Mouse (Mus musculus) adrenal gland, postnatal 14 days (tissue): ENCODE results near the gene Krt35. TPM values are rescaled to one million over a fixed set of nuclear protein-coding genes. Genes with fewer than 3 reads are reported as not detected.

Experiments used
- DNase-seq: peaks from one replicate; pipeline ENCODE4 v3.0.0; 2021; ENCODE audit warnings: mixed read lengths
- long read RNA-seq, 2 experiments: library from polyadenylated mRNA; stranded (forward); transcript quantifications; one replicate each; pipeline ENCODE4 v2.0.0; 2021
- total RNA-seq: library from RNA; stranded (reverse); gene quantifications from 2 replicates; pipeline ENCODE4 v1.2.3, GENCODE M21; 2021

The Krt35 gene
- total RNA-seq: not detected in 2 replicates
- long read RNA-seq, experiment 1: 0 reads
- long read RNA-seq, experiment 2: 0 reads

DNA sequence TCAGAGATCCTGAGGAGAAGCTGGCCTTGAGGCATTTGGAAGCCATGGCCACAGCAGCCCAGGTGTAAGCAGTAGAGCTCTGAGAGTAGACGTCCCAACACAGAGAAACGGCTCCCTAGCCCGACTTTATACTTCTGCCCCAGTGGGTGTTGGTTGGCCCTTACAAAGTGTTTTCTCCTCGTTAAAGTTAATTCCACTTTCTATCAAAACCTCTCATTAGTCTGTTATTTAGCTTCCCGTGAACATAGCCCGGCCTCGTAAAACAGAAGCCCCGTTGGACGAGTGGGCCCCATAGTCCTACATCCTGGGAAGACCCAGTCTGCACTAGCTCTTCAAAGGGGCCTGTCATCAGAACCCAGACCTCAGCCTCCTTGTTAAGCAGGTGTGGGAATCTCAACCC is at the start of gene Krt35:
Gene Krt35, minus strand, starts transcription at position 101 of the 400 bp plus-strand sequence.
- DNase-seq: no peak

DNA sequence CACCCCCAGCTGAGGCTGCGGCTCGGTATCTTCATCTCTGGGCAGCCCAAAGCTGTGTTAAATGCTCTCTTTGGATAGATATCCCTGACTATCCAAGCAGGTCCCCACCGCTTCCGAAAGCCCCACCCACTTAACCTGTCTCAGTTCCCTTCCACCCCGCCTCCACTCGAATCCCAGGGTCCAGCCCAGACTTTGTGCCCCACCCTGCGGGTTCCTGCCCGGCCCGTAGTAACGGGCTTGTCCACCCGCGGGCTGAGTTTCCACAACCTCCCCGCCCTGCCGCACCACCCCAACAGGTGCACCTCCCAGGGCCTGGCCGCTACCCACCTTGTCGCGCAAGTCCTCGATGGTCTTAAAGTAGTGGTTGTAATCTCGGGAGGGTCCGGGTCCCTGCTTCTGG is 49.1 kb upstream of the Krt35 start:
- DNase-seq: no peak

DNA sequence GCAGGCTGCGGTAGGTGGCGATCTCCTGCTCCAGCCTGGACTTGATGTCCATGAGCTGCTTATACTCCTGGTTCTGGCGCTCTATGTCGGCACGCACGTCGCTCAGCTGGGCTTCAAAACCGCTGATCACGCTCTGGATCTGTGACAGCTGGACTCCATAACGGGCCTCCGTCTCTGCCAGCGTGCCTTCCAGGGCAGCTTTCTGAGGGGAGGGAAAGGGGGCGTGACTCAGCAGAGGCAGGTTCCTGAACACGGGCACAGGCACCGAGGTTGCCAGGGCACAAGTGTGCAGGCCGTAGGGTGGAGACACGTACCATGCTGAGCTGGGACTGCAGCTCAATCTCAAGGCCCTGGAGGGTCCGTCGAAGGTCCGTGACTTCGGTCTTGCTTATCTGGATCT is 44.9 kb upstream of the Krt35 start:
- DNase-seq: peak; percentile 14

DNA sequence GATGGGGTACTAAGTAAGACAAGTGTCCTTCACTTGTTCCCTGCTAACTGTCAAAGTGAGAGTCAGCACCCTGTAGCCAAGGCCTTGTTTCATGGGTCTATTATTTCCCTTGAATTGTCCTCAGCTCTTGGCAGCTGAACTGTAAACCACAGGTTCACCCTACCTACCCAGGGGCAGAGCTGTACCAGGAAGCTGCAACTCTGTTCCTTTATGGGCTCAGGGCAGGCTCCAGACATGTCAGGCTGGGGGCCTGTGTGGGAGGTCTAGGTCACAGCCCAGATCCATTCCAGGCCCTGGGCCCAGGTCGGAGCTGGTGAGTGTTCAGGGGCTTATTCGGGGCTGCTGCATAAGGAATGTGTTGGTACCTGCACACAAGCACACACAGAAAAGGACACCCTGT is 43.4 kb upstream of the Krt35 start:
- DNase-seq: no peak

DNA sequence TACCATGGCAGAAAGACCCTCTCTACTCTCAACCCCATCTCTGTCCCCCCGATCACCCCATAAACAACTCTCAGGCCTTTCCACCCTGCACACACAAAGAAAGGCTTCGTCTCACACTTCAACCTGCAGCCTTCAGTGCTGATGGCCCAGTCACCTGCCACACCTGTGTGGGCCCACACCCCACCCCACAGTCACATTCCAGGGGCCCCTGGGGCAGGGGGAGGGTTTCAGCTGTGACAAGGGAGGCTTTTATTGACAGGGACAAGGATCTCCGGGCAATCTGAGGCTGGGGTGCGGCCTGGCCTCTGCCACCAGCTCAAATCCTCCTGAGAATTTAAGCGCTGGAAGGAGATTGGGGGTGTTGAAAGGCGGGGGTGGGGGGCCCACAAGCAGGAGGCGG is 42.8 kb upstream of the Krt35 start:
- no peak for DNase-seq

DNA sequence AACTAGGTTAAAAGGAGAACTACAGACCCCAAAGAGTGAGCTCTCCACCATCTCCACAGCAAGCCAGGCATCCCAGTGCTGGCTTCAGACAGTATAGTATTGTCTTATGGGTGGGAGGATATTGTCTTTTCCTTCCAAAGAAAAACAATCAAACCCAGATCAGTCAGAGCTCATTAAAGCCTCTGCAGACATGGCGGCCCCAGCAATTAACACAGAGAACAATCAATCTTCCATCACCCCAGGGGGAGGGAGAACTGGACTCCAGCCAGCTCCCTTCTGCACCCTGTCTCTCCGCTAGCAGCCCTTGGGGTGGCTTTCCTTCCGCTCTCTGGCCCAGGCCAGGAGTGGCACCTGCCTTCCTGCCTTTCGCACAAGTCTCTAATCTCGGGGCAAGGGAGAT is 41.7 kb upstream of the Krt35 start:
- no peak for DNase-seq

DNA sequence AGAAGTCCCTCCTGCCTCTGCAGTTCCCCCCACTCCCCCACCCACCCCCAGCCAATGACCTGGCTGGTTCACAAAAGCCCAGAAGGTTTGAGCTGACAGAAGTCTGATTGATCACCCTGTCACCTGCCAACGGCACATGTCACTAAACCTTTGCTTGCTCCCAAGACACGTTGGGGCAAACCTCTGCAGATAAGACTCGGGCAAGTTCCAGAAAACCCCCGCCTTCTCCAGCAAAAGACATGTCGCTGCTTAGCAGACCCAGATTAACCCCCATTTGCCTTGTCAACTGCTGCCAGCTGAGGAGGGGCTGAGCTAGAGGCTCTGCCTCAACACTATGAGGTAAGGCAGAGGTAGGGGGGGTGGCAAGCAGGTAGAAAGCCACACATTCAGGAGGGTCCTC is 40.5 kb upstream of the Krt35 start:
- no peak for DNase-seq

DNA sequence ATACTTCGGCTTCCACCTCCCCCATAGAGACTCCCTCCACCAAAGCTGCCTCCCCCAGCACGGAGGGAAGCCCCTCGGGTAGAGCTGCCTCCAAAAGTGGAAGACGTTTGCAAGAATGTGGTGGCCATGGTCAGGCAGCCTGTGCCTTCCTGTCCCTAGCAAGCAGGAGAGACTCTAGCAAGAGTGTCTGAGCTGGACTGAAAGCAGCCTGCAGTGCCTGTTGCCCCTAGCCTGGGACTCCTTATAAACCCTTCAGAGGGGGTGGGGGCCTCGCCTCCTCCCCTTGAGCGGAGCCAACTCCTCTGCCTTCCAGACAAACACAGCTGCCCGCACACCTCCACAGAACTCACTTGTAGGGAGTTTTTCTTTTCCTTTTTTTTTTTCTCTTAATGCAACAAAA is 39.7 kb upstream of the Krt35 start, which contains the start of gene Krt15:
Gene Krt15, minus strand, starts transcription at position 198 of the 400 bp plus-strand sequence.
- no peak for DNase-seq

DNA sequence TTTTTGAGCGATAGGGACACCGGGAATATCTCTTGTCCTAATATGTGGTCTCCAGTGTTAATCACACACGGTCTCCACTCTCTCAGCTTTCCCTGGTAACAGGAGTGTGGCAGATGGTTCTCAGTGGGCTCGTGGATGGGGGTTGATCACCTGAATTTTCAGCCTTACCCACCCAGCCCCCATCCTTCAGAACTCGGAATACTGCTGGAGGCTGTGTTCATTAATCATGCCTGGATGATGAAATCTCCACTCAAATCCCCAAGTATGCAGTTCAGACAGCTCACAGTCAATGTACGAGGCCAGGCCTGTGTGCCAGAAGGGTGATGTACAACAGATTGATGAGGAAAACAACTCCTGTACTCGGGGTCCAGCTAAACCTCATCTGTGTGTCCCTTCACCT is 28.9 kb upstream of the Krt35 start:
- DNase-seq: no peak

DNA sequence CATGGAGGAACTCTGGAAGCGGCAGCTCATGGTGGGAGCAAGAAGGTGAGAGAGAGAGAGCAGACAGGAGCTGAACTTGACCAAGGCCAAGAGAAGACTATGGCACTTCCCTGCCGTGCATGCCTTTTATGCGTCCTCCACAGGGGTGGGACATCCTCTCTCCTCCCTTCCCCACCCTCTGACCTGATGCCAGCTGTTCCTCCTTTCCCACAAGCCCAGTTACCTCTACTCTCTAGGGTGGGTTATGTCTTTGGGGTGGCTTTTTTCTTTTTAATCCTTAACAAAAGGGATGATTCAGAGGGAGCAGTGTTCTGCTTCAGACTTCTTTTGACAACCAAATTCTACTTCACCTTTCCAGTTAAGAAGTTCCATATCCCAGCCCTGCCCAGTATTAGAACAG is 25.4 kb upstream of the Krt35 start, which contains the start of gene Krt13:
Gene Krt13, minus strand, starts transcription at position 101 of the 400 bp plus-strand sequence.
- DNase-seq: no peak

DNA sequence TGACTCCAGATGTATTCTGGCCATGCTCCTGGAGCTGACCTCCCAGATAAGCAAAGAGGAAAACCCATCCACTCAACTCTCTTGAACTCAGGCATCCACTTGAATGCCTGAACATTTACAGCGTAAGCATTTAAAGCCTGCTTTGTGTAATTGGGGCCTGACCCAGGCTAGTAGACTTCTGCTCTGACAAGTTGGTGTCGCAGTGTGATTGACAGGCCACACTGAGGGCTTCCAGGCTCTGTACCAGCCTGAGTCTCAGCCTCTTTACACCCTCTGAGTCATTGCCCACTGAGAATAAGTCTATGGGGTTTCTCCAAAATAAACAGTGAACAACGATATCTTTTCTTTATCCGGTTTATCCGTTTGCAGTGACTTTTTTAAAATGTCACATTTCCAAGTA is 24.3 kb upstream of the Krt35 start:
- no peak for DNase-seq

DNA sequence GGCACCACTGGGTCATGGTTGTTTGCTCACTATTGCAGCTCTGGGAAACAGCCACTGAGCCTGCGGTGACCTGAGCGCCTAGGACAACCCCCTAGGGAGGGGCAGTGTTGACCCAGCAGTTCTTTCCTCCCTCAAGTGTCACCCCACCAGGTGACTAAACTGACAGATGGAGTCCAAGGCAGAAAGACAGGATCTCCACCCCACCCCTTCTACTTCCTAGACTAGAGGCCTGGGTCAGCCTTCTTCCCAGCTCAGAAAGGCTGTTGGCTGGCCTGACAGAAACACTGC is 17.6 kb upstream of the Krt35 start:
- peak; percentile 39 for DNase-seq

DNA sequence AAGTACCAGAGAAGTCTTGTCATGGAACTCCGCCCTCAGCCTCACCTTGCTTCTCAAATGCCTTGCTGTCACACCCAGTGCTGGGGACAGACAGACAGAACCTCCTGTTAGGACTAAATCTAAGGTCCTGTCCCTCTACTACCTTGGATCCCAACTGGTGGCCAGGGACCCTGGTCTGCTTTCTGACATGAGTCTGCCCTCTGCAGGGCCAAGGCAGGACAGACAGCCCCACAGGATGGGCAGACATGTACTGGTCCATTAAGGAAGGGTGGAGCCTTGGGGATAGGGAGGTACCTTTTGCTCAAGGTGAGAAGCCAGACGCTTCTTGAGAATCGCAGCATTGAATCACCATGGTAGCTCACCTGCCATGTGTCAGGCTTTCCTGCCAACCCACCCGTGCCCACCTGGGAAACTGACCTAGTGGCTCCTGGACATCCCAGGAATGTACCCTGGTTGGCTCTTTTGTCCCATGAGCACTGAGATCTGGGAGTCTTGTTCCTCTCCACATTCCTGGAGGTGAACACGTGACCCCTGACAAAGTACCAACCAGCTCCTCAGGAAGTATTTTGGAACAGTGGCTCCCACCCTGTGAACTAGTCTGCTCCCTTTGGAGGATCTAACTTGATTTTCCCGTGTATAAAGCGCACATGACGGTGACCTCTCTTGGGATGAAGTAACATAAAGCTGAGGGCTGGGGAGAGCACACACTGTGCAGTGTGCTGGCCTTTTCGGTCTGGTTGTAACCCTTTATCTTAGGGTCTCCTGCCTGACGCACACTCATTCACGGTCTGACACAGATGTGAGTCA is 17.1 kb upstream of the Krt35 start:
- no peak for DNase-seq

DNA sequence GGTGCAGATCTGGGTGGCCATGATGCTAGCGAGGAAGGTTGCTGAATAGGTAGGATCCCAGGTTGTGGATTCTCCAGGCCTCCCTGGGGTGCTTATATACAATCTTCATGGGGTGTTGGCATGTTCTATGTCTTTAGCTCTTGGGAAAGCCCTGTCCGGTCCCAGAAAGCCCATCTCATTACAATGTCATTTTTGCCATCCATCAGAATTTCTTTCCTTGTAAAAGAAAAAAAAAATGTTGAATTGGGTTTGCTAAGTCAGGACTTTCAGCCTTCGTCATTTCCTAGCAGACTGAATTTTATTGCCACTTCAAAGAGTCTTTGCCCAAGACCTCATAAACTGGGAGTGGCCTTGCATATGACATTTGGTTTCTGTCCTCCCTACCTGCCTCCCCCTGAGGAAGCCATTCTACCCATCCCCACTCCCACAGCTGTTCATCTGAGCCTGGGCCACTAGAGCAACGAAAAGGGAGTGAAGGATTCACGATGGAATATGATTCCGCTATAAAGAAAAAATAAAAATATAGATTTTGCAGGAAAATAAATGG is 9.6 kb upstream of the Krt35 start, which contains the start of gene Krt36:
Gene Krt36, minus strand, starts transcription at position 51 of the 547 bp plus-strand sequence.
- DNase-seq: no peak

DNA sequence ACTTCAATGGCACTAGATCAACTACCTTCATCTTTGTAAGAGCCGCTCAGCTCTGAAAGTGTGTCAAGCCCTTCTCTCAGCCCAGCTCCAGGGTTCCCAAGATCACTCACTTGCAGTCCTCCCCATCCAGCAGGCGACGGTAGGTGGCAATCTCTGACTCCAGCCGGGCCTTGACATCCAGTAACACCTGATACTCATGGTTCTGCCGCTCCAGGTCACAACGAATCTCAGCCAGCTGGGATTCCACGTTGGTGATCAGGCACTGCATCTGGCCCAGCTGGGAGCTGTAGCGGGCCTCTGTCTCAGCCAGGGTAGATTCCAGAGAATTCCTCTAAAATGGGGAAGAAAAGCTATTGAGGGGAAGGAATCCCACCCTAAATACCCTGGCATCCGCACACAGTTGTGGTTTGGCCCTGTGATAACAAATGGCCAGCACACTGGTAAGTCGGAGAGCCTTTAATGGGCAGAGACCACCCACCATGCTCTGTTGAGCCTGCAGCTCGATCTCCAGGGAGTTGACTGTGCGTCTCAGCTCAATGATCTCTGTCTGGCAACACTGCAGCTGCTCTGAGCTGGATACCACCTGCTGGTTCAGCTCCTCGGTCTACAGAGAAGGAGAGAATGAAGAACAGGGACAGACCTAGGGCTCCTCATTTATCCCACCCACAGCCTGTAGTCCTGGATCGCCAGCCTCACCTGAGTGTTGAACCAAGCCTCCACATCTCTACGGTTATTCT is 6.8 kb upstream of the Krt35 start:
- DNase-seq: no peak

DNA sequence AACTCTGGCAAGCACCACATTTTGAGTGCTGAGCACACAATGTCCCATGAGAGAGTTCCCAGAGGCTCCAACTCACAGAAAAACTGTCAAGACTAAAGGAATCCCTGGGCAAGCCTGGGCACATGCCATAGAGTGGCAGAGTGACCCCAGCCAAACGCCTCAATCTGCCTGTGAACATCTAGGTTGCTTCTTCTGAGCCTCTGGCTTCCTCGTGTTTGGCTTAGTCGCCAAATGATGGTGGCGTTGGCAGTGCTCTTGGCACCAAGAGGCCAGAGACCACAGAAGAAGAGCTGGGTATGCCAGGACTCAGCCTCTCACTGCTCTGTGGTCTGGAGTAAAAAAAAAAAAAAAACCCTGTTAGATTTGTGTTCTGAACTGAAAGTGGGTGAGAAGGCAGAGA is 4.3 kb upstream of the Krt35 start:
- DNase-seq: no peak

DNA sequence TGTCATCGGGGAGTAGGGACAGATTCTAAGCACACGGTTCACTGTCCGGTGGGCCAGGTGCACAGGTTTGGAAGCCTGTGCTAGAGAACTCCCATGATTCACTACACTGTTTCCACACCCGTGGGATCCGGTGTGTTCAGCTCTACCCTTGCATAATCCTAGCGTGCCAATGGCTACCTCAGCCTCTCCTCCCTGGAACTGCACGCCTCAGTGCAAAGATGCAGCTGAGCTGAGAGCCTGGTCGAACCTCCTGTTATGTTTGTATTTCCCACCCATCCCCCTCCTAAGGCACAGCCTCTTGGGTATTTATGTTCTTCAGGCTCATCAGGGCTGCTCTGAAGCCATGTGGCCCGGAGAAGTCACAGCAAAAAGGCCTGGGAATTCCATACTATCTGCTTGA is 1.8 kb upstream of the Krt35 start:
- no peak for DNase-seq

DNA sequence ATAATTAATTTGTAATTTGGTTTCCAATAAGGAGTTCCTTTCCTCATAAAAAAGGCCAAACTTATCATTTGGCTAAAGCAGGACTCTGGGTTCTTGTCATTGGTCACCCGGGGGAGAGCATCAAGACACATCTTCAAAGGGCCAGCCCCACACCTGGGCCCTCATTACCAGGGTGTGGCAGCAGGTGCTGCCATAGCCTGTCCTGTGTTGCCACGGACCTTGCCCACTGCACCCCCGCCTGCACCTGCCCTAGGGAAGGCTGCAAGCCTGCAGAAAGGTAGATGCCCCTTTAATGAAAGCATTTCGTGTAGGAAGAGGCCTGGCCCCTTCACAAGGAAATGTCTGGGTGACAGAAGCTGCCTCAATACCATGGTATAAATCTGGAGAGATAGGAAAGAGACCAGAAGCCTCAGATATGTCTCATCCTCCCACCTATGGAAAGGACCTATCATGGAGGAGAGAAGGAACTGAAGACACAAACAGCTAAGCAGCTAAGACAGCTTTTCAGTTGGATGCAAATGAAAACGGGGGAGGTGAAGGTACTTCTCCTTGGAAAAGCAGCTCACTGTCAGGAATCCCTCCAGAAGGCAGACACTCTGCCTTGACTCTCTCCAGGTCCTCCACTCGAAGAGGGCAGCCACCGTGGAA is 7.5 kb downstream of the Krt35 start:
- no peak for DNase-seq

DNA sequence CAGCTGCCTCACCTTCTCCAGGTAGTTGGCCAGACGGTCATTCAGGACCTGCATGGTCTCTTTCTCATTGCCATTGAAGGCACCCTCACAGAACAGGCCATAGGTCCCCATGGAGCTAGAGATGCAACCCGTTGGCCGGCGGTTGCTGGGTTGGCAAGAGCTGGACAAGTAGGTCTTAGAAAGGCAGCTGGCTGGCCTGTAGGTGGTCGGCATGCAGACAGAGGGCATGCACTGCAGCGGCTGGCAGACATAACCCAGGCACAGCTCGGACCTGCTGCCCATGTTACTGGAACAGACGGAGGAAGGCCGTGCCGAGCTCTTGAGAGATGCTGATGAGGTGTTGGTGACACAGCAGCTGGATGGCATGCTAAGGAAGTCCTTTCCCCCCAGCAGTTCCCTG is 8.2 kb downstream of the Krt35 start, which contains the start of gene Krt32:
Gene Krt32, minus strand, starts transcription at position 366 of the 400 bp plus-strand sequence.
- no peak for DNase-seq

DNA sequence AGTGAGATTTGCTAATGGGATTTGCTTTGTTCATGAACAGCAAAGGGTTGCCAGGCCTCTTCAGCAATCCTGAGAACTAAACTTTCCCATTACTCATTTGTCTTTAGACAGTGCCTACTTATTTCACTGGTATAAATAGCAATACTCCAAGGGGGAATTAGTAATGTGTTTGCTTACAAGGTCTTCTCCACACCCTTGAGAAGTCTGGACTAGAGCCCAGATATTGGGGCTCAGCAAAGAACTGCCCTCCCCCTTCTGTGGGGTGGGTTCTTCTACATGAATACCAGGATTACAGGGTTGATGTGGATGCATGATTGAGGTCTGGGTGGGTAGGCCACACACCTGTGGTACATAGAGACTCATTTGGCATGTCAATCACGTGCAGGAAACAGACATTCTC is 22.2 kb downstream of the Krt35 start:
- no peak for DNase-seq

DNA sequence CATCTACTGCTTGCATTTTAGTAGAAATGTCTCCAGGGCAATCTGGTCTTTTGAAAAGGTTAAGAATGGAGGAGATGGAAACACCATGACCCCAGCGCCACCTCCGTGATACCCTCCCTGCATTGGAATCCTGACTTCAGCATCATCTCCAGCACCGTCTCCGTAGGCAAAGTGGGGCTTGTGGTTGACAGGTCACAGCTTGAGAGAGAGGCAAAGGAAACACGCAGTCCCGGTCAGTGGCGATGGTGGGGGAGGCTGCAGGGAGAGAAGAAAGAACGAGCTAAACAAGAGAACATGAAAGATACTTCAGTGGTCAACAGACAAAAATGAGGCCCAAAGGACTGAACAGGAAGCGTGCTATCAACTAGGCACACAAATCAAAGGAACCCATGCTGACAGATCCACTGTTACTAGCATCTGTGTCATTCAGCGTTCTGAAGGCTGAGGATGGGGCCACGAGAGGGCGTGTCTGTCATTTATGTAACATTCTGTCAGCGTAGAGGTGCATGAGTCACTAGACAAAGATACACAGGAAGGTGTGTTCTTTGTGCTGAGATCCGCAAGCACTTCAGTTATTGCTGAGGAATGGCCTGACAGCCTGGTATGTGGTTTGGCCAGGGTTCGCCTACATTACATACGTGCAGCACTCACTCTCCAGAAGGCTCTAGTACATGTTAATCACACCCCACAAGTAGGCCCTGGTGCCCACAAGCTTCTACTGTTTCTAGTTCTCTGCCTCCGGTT is 28.6 kb downstream of the Krt35 start:
- no peak for DNase-seq
